Mouse (Mus musculus): ENCODE data around the gene Abhd17a. TPM values are rescaled to one million over a fixed set of nuclear protein-coding genes. Genes with fewer than 3 reads are reported as not detected.

Abhd17a gene
- polyA plus RNA-seq, 1 experiment: 42.1 TPM

- Histone ChIP-seq H3K4me3 (ENCODE audit: insufficient read depth, low read length) (no peak overlapping the region), H3K27ac (ENCODE audit: insufficient read depth, low read length) (no peak overlapping the region), H3K4me1 (ENCODE audit: control insufficient read depth, insufficient read depth, low read length) (no peaks in the 10 kb centered on the region)
- TF ChIP-seq CTCF (IDR thresholded peaks at IDR 0.05; ENCODE audit: borderline replicate concordance, insufficient read depth, low read length) (no peak), POLR2A (IDR thresholded peaks at IDR 0.05; ENCODE audit: low read depth, low read length) (no peak)
Observed at GRCm38 (mm10) chr10:80570871-80571836, 19.0 kb downstream of the Abhd17a start.

GRCm38 (mm10) chr10:80570419-80570818 is 19.7 kb downstream of the Abhd17a start:
- H3K4me3 ChIP-seq (ENCODE audit: insufficient read depth, low read length): no peak overlapping the region
- TF ChIP-seq CTCF (IDR thresholded peaks at IDR 0.05; ENCODE audit: borderline replicate concordance, insufficient read depth, low read length) (no peak), POLR2A (IDR thresholded peaks at IDR 0.05; ENCODE audit: low read depth, low read length) (no peak)
- H3K4me1 ChIP-seq (ENCODE audit: control insufficient read depth, insufficient read depth, low read length): no peaks in the 10 kb centered on the region
- no peak overlapping the region for H3K27ac ChIP-seq (ENCODE audit: insufficient read depth, low read length)

GRCm38 (mm10) chr10:80569664-80570066 is 20.5 kb downstream of the Abhd17a start:
- Histone ChIP-seq H3K4me3 (ENCODE audit: insufficient read depth, low read length) (no peak overlapping the region), H3K4me1 (ENCODE audit: control insufficient read depth, insufficient read depth, low read length) (no peaks in the 10 kb centered on the region), H3K27ac (ENCODE audit: insufficient read depth, low read length) (no peak overlapping the region)
- no peak for TF ChIP-seq CTCF (IDR thresholded peaks at IDR 0.05; ENCODE audit: borderline replicate concordance, insufficient read depth, low read length)
- TF ChIP-seq POLR2A (IDR thresholded peaks at IDR 0.05; ENCODE audit: low read depth, low read length): no peak

DNA sequence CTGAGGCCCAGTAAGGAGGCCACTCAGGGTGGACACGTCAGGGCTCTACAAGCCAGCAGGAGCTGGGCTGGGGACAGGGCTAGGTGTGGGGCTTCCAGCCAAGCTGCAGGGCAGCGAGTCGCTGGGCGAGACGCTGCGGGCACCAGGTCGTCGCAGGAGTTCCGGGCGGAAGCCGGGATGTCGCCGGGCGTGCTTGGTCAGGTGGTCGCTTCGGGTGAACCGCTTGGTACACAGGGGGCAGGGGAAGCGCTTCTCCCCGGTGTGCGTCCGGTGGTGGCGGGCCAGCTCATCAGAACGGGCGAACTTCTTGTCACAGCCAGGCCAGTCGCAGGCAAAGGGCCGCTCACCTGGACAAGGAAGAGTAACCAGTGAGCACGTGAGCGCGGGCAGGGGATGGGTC is 21.3 kb downstream of the Abhd17a start:
- no peak for TF ChIP-seq POLR2A (IDR thresholded peaks at IDR 0.05; ENCODE audit: low read depth, low read length)
- no peak for TF ChIP-seq CTCF (IDR thresholded peaks at IDR 0.05; ENCODE audit: borderline replicate concordance, insufficient read depth, low read length)
- no peak overlapping the region for H3K4me3 ChIP-seq (ENCODE audit: insufficient read depth, low read length)
- no peaks in the 10 kb centered on the region for H3K4me1 ChIP-seq (ENCODE audit: control insufficient read depth, insufficient read depth, low read length)
- H3K27ac ChIP-seq (ENCODE audit: insufficient read depth, low read length): no peak overlapping the region

DNA sequence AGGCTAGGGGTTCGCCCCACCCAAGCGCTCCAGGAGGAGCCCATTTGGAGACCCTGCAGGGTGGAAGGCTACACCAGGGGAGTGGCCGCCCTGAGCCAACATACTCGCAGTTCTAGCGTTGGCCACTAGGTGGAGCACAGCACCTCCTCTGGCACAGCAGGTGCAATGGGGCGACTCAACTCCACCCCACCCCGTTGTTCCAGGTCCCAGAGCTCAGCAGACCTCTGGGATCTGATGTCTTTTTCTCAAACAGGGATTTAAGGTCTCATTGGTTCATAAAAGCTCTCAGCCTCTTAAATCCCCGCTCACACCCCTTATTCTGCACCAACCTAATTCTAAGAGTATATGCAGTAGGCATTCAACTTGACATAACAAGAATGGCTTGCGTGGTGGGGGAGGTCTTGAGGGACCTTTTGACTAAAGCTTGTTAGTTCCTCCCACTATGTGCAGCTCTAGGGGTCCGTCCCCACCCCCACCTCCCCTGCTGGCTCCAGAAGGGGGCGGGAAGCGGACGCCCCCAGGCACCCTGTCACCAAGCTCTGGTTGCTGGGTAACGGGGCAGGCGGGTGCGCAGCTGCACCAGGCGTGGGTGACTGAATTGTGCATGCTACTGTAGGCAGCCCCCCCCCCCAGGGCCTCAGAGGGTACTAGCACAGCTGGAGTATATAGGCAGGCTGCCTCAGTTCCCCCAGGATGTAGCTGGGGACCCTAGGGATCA is 23.6 kb downstream of the Abhd17a start:
- Histone ChIP-seq H3K27ac (ENCODE audit: insufficient read depth, low read length) (no peak overlapping the region), H3K4me3 (ENCODE audit: insufficient read depth, low read length) (no peak overlapping the region), H3K4me1 (ENCODE audit: control insufficient read depth, insufficient read depth, low read length) (no peaks in the 10 kb centered on the region)
- TF ChIP-seq POLR2A (IDR thresholded peaks at IDR 0.05; ENCODE audit: low read depth, low read length) (no peak), CTCF (IDR thresholded peaks at IDR 0.05; ENCODE audit: borderline replicate concordance, insufficient read depth, low read length) (peak; percentile 98)

- Histone ChIP-seq H3K4me3 (ENCODE audit: insufficient read depth, low read length) (peak within 1 kb of the TSS; percentile 77), H3K27ac (ENCODE audit: insufficient read depth, low read length) (peak within 1 kb of the TSS; percentile 99), H3K4me1 (ENCODE audit: control insufficient read depth, insufficient read depth, low read length) (0 out of 2 replicates have a peak, but pooled peaks cover 5% of the 10 kb centered on the region)
- TF ChIP-seq POLR2A (IDR thresholded peaks at IDR 0.05; ENCODE audit: low read depth, low read length) (peak; percentile 35; the same call in 1 of the 2 replicates), CTCF (IDR thresholded peaks at IDR 0.05; ENCODE audit: borderline replicate concordance, insufficient read depth, low read length) (0 out of 2 replicates have a peak, but pooled peaks have one; percentile 44)
Observed at GRCm38 (mm10) chr10:80561116-80561944, 28.8 kb downstream of the Abhd17a start, which contains the start of gene Rexo1. Gene Rexo1 (minus strand): TSS chr10:80561560.

DNA sequence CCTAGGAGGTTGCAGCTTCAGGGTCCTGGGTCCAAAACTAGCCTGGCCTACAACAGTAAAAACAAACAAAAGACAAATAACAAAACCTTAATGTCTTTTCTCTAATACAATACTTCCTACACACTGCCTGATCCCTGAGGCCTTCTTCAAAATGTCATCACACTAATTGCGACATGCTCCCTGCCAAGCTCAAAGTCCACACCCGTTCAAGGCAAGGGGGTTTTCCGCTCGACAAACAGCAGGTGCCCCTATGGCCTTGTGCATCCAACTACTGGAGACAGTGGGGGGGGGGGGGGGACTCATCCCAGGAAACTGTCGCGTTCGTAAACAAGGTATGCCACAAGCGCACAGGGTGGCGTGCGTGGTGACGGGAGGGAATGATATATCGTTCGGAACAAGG is 29.5 kb downstream of the Abhd17a start:
- Histone ChIP-seq H3K4me1 (ENCODE audit: control insufficient read depth, insufficient read depth, low read length) (0 out of 2 replicates have a peak, but pooled peaks cover 5% of the 10 kb centered on the region), H3K4me3 (ENCODE audit: insufficient read depth, low read length) (peak overlapping the region; percentile 77), H3K27ac (ENCODE audit: insufficient read depth, low read length) (no peak overlapping the region)
- no peak for TF ChIP-seq CTCF (IDR thresholded peaks at IDR 0.05; ENCODE audit: borderline replicate concordance, insufficient read depth, low read length)
- TF ChIP-seq POLR2A (IDR thresholded peaks at IDR 0.05; ENCODE audit: low read depth, low read length): no peak

- no peak overlapping the region for H3K4me3 ChIP-seq (ENCODE audit: insufficient read depth, low read length)
- no peak overlapping the region for H3K27ac ChIP-seq (ENCODE audit: insufficient read depth, low read length)
- H3K4me1 ChIP-seq (ENCODE audit: control insufficient read depth, insufficient read depth, low read length): 0 out of 2 replicates have a peak, but pooled peaks cover 5% of the 10 kb centered on the region
- TF ChIP-seq CTCF (IDR thresholded peaks at IDR 0.05; ENCODE audit: borderline replicate concordance, insufficient read depth, low read length) (no peak), POLR2A (IDR thresholded peaks at IDR 0.05; ENCODE audit: low read depth, low read length) (no peak)
Observed at GRCm38 (mm10) chr10:80559431-80559830, 30.7 kb downstream of the Abhd17a start.
